Mouse (Mus musculus) thymus, postnatal 10 days (tissue): ENCODE results near the gene Taar7a.

Experiments used
- DNase-seq, 2 experiments: peaks; one replicate each; pipeline ENCODE4 v3.0.0; 2021; ENCODE audit warnings: low spot score in 2 of 2

Taar7a gene

GRCm38 (mm10) chr10:23948026-23948425, 45.3 kb downstream of the Taar7a start:
- no peak for DNase-seq

- DNase-seq, result peak in 1 of 2 experiments; percentile 26
Measured at GRCm38 (mm10) chr10:23942465-23942864, 50.8 kb downstream of the Taar7a start.
